In the genomic region with DNA sequence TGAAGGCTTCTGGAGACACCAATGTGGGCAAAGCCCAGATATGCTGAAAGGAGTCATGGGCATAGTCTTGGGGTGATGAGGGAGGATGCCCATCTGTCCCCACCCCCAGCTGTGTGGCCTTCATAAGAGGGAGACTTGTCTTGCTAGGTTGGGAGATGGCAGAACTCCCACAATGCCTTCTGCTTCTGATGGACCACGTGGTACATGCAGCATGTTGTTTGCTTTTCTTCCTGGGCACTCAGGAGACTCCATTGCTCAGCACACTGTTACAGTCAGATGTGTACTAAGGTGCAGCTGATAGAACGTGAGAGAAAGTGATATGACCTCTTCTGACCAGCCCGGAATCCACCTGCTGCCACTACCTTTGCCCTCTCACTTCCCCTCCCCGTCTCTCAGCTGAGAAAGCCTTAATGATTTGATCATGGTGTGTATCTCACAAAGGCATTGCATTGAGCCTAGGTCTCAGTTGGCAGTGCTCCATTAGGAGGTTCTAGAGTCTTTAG, we compare ENCODE assay signal across 1 mouse cellular context.
TF ChIP-seq lines count a peak whose summit lies in the region.

No protein-coding gene starts in this region.

TF ChIP-seq in MEL, 35 proteins besides CTCF, POLR2A, EP300 and RAD21 (continued from another document):
- TF ChIP-seq MEF2A (IDR thresholded peaks at IDR 0.05; ENCODE audit: extremely low read depth, insufficient replicate concordance, low read depth, low read length, poor library complexity, severe bottlenecking) (no peak), NELFE (IDR thresholded peaks at IDR 0.05; ENCODE audit: low read depth, low read length) (no peak), SIN3A (IDR thresholded peaks at IDR 0.05; ENCODE audit: low read length) (0 out of 2 replicates have a peak, but pooled peaks have one; percentile 8), JUND (IDR thresholded peaks at IDR 0.05; ENCODE audit: low read depth, low read length) (no peak), MYC (IDR thresholded peaks at IDR 0.05; ENCODE audit: low read depth, low read length) (no peak), TAL1 (IDR thresholded peaks at IDR 0.05; ENCODE audit: low read length) (no peak), CHD1 (IDR thresholded peaks at IDR 0.05; ENCODE audit: low read depth, low read length) (no peak), UBTF (IDR thresholded peaks at IDR 0.05; ENCODE audit: borderline replicate concordance, insufficient read depth, low read depth, low read length) (no peak), ELF1 (IDR thresholded peaks at IDR 0.05; ENCODE audit: low read depth, low read length) (no peak), USF1 (IDR thresholded peaks at IDR 0.05; ENCODE audit: low read depth, low read length) (peak; percentile 78)
